Mouse (Mus musculus) thymus, adult 2 months (tissue): ENCODE data around the gene Ppfia4. TPM values are rescaled to one million over a fixed set of nuclear protein-coding genes. Genes with fewer than 3 reads are reported as not detected.

Experiments used
- DNase-seq: peaks from one replicate; pipeline ENCODE4 v3.0.0; 2021
- H3K27ac ChIP-seq: fragments of 200-500 bp; 2 replicates; pipeline ENCODE4 v1.5.1; 2012; ENCODE audit warnings: low read length, control low read depth; ENCODE audit not compliant: control insufficient read depth, insufficient read depth
- H3K27me3 ChIP-seq: fragments of 200-500 bp; 2 replicates; pipeline ENCODE4 v1.6.1; 2012; ENCODE audit warnings: mild to moderate bottlenecking, low read length, moderate library complexity, mixed read lengths; ENCODE audit not compliant: control insufficient read depth, insufficient read depth
- H3K36me3 ChIP-seq: fragments of 200-500 bp; 2 replicates; pipeline ENCODE4 v1.6.1; 2012; ENCODE audit warnings: mild to moderate bottlenecking, low read length, moderate library complexity; ENCODE audit not compliant: control insufficient read depth, insufficient read depth
- H3K4me1 ChIP-seq: fragments of 200-500 bp; replicated peaks from 2 replicates; pipeline ENCODE4 v1.6.1; 2012; ENCODE audit warnings: low read length; ENCODE audit not compliant: control insufficient read depth, insufficient read depth
- H3K4me3 ChIP-seq: fragments of 200-500 bp; 2 replicates; pipeline ENCODE4 v1.5.1; 2012; ENCODE audit warnings: mild to moderate bottlenecking, low read length, control low read depth, moderate library complexity; ENCODE audit not compliant: control insufficient read depth, insufficient read depth
- CTCF ChIP-seq: fragments of 200-500 bp; IDR thresholded peaks from 2 replicates; pipeline ENCODE4 v1.5.1; 2012; ENCODE audit warnings: mild to moderate bottlenecking, control low read depth, low read length, moderate library complexity, borderline replicate concordance; ENCODE audit not compliant: control insufficient read depth, poor library complexity, insufficient read depth; ENCODE audit errors: extremely low read depth
- POLR2A ChIP-seq: fragments of 200-500 bp; IDR thresholded peaks from 2 replicates; pipeline ENCODE4 v1.6.1; 2012; ENCODE audit warnings: mild to moderate bottlenecking, low read length, control low read depth, moderate library complexity; ENCODE audit not compliant: control insufficient read depth, poor library complexity, insufficient read depth; ENCODE audit errors: extremely low read depth
- WGBS: fragments of 180-500 bp; shearing (Covaris S2); methylation state at CpG from one replicate; pipeline ENCODE4 v1.1.7; 2018; 5-methylcytosine and 5-hydroxymethylcytosine counted together
- polyA plus RNA-seq: library from polyadenylated mRNA; depleted of rRNA; stranded (reverse); fragments of >200 nt; gene quantifications from 2 replicates; pipeline ENCODE4 v1.2.3, GENCODE M21; 2012

Gene Ppfia4
- polyA plus RNA-seq, 1 experiment: 17.2 TPM

DNA sequence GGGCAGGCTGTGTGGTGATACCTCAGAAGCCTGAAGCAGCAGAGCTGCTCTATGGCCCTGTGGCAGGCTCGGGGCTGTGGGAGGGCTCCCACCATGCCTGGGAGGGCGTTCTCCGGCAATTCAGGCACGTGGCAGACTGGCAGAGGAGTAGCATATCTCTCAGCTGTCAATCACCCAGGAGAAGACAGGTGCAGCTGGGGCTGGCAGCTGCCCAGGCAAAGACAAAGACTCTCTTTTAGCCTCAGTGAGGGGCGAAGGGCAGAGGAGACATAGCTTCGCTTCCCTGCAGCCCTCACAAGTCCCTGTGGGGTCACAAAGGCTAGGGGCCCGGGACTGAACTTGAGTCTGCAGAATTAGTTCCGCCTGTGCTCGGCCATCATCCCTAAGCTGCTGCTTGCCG is 25.3 kb downstream of the Ppfia4 start:
- no peaks in the 10 kb centered on the region for H3K27me3 ChIP-seq
- no peak overlapping the region for H3K27ac ChIP-seq
- no peaks in the 10 kb centered on the region for H3K36me3 ChIP-seq
- 38% methylated on average over 10 of the region's 10 CpGs for WGBS
- peaks cover 9% of the 10 kb centered on the region for H3K4me1 ChIP-seq
- TF ChIP-seq POLR2A (no peak), CTCF (no peak)
- no peak overlapping the region for H3K4me3 ChIP-seq
- no peak for DNase-seq

DNA sequence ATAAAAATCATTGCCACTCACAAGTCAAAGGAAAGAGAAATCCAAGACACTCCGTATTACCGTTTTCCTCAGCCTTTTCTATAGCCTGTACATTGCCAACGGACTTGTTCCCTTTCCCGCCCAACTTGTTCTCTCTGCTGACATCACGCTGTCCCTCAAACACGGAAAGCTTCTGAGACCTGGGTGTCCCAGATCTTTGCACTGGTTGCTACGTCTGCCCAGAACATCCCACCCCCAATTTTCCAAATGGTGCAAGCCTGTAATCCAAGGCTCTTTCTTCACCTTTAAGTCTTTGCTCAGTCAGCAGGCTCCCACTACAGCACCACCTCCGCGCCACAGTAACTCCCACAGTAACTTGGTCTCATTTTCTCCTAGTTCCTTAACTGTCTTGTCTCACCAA is 27.8 kb downstream of the Ppfia4 start:
- WGBS: 95% methylated on average over 9 of the region's 9 CpGs
- no peak for TF ChIP-seq CTCF
- no peak overlapping the region for H3K27ac ChIP-seq
- H3K27me3 ChIP-seq: no peaks in the 10 kb centered on the region; the same call in 1 of the 2 replicates
- DNase-seq: no peak
- no peaks in the 10 kb centered on the region for H3K36me3 ChIP-seq
- H3K4me1 ChIP-seq: peaks cover 11% of the 10 kb centered on the region
- H3K4me3 ChIP-seq: no peak overlapping the region

DNA sequence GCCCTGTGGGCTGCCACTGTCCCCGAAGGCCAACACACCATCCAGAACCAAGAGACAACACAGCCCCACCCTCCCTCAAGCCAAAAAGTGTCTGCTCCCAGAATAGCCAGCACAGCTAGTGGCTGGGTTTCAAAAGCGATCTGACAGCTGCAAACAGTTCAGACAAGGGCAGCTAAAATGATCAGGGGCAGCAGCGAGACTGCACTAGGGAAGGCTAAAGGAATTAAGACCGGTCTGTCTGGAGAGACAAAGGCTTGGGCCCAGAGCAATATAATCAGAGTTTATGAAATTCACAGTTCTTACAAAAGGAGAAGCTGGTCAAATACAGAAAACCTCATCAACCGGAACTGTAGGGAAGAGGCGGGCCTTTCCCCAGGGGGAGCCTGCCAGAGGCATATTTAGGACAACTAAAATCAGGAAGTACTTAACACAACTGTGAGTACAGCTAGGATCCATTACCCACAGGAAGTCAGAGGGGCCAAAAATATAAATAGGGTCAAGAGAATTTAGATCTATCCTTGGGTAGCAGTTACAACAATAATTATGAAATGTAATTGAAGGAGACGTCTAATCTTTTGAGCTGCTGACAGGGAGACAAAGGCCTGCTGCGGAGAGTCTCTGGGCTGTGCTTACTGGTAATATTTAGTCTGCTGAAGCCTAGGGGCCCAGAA is 30.0 kb downstream of the Ppfia4 start:
- Histone ChIP-seq H3K4me3 (no peak overlapping the region), H3K36me3 (no peaks in the 10 kb centered on the region), H3K4me1 (peaks cover 14% of the 10 kb centered on the region), H3K27me3 (peaks cover 7% of the 10 kb centered on the region; the same call in 1 of the 2 replicates), H3K27ac (peak overlapping the region; percentile 60; the same call in 1 of the 2 replicates)
- 31% methylated on average over 8 of the region's 8 CpGs for WGBS
- DNase-seq: no peak
- TF ChIP-seq POLR2A (no peak), CTCF (no peak)

DNA sequence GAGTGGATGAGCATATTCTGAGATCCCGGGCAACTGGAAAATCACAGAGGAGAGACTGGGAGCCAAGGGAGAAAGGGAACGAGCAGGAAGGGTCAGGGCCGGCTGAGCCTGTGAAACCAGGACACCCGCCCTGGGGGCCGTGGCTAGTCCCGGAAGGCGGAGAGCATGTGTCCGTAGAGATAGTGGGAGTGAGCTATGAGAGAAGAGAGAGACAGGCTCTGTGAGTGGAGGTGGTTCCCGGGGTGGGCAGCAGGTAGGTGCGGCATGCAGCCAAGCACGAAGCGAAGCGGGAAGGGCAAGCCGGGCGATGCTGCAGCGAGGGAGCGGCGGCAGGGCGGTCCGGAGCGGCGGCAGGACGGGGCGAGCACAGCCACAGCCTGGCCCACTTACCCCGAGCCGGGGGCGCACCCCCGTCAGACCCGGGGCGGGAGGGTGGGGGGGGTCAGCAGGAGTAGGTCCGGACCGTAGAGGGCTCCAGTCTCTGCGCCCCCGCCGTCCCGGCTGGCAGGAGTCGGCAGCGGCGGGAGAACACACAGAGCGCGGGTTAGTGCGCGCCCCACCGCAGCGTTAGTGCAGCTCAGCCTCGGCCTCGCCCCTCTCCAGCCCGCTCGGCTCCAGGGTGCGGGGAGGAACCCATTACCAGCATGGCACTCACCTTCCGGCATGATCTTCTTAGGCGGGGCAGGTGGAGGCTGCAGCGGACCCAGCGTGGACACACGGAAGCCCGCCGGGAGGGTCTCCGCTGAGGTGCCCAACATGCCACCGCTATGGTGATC is 33.9 kb downstream of the Ppfia4 start:
- peaks cover 11% of the 10 kb centered on the region for H3K4me1 ChIP-seq
- no peak for DNase-seq
- no peak overlapping the region for H3K27ac ChIP-seq
- H3K4me3 ChIP-seq: peak overlapping the region; percentile 28
- TF ChIP-seq CTCF (no peak), POLR2A (no peak)
- WGBS: 7% methylated on average over 49 of the region's 59 CpGs
- H3K27me3 ChIP-seq: peaks cover 7% of the 10 kb centered on the region; the same call in 1 of the 2 replicates
- H3K36me3 ChIP-seq: no peaks in the 10 kb centered on the region

DNA sequence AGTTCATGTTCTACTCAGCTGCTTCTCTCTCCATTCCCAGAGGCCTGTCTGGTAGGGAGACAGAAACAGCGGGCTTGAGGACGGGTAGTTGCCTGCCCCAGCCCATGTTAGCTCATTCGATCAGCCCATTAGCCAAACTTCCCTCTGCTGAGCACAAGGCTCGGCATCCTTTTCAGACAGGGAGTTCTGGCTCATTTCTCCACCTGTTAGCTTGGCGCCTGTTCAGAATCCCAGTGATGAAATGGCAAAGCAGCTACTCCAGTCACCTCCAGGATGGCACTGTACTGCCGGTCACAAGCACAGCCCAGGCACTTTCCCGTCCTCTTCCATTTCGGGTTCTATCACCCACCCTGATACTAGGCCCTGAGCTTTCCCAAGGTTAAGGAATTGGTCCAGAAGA is 35.5 kb downstream of the Ppfia4 start:
- no peak overlapping the region for H3K27ac ChIP-seq
- no peak overlapping the region for H3K4me3 ChIP-seq
- no peak for DNase-seq
- H3K36me3 ChIP-seq: no peaks in the 10 kb centered on the region
- 95% methylated on average over 8 of the region's 8 CpGs for WGBS
- TF ChIP-seq POLR2A (no peak), CTCF (no peak)
- peaks cover 7% of the 10 kb centered on the region; the same call in 1 of the 2 replicates for H3K27me3 ChIP-seq
- H3K4me1 ChIP-seq: peaks cover 3% of the 10 kb centered on the region

DNA sequence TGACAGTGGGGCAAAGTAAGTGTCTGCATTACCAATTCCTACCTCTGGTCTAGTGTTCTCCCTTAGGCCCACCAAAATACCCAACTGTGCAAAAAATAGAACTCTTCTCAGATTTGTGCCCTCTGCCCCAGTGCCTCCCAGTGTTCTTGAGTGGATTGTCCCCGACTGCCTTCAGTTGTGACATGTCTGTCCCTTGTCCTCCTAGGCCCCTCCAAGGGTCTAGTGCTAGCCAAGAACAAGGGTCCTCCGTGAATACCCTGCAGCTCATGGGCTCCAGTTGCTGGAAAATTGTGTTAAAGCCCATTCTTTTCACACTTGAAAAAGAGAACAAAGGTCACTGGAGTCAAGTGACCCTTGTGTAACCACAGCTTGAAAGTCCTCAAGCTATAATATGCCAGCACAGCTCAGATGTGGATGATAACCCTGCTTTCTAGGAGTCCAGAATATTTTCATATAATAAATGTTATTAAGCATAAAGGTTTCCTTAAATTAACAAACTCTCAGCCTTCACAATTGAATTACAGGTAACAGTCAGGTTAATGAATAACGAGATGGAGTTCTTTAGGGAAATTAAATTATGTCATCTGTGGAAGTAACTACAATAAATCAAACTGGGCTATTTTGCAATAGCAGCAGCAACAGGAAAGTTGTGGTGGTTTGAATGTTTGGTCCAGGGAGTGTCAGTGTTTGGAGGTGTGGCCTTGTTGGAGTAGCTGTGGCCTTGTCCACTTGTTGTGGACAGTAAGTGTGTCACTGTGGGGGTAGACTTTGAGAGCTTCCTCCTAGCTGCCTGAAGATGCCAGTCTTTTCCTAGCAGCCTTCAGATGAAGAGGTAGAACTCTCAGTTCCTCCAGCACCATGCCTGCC is 38.8 kb downstream of the Ppfia4 start:
- WGBS: 88% methylated on average over 3 of the region's 3 CpGs
- no peak for TF ChIP-seq POLR2A
- TF ChIP-seq CTCF: no peak
- Histone ChIP-seq H3K27ac (no peak overlapping the region), H3K36me3 (no peaks in the 10 kb centered on the region), H3K4me1 (no peaks in the 10 kb centered on the region), H3K4me3 (no peak overlapping the region), H3K27me3 (peaks cover 4% of the 10 kb centered on the region; the same call in 1 of the 2 replicates)
- no peak for DNase-seq
